ENCODE assay signal across 22 mouse cellular contexts in genomic region chr9:63608006-63608405, GRCm38 (mm10). TPM values are rescaled to one million over a fixed set of nuclear protein-coding genes. Genes with fewer than 3 reads are reported as not detected.
"Had no signal": no experiment of that assay in that cellular context is flagged by ENCODE, and none has a peak within 500 bp of the region (broad histone marks: within the 10 kb centered on the region; RNA-seq: fewer than 3 reads in every experiment).

No protein-coding gene starts in this region.

- H3K4me3 ChIP-seq: kidney, embryonic 15.5 days; left cerebral cortex, adult 2 months; liver, embryonic 13.5 days; neural tube, embryonic 12.5 days; neural tube, embryonic 15.5 days had no signal

- H3K9ac ChIP-seq: kidney, embryonic 15.5 days; liver, embryonic 13.5 days; neural tube, embryonic 12.5 days; neural tube, embryonic 15.5 days had no signal

- DNase-seq: kidney, adult 11 months; kidney, adult 8-10 months; kidney, postnatal 10 days; kidney, postnatal 36 days; liver, embryonic 13.5 days; lung, adult 2 months; lung, postnatal 14 days; lung, postnatal 4 days; midbrain, embryonic 14.5 days; thymus, adult 18-20 months; thymus, postnatal 14 days; thymus, postnatal 4 days had no signal

- H3K27ac ChIP-seq: kidney, embryonic 15.5 days; left cerebral cortex, adult 2 months; liver, embryonic 13.5 days; neural tube, embryonic 12.5 days; neural tube, embryonic 15.5 days had no signal

- H3K36me3 ChIP-seq: kidney, embryonic 15.5 days; neural tube, embryonic 12.5 days; neural tube, embryonic 15.5 days had no signal

- H3K27me3 ChIP-seq: kidney, embryonic 15.5 days; liver, embryonic 13.5 days; neural tube, embryonic 12.5 days; neural tube, embryonic 15.5 days had no signal

RNA-seq across cellular contexts. Expression of gene Iqch, which starts 5.7 kb away (rescaled TPM):
- total RNA-seq: left cerebral cortex, adult 2 months; left cerebral cortex, postnatal 10 days; megakaryocyte progenitor cell, adult 5-6 weeks; midbrain, postnatal 0 days had no signal
- polyA plus RNA-seq: liver, embryonic 13.5 days; liver, embryonic 16.5 days; small intestine, adult 2 months; spleen, adult 2 months had no signal
